In the genomic region with DNA sequence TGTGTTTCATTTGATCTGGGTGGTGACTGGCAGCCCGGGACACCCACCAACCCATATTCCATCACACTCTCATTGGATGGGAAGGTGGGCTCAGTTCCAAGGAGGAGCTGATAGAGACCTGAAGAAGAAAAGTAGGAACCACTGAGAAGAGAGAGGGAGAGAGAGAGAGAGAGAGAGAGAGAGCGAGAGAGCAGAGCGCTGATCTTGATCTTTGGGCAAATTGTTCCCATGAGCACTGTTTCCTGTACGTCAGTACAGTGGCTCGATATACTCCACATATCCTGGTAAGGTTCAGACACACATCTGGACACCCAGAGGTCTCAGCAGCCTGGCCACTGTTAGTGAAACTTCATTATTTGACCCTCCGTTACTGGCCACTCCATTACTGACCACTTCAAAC, we compare ENCODE assay signal across 10 mouse cellular contexts. TPM values are rescaled to one million over a fixed set of nuclear protein-coding genes. Genes with fewer than 3 reads are reported as not detected.
DNase-seq lines count a peak whose midpoint lies in the region; ATAC-seq lines count a peak whose summit lies in the region.
"Had no signal": no experiment of that assay in that cellular context is flagged by ENCODE, and none has a peak within 500 bp of the region (broad histone marks: within the 10 kb centered on the region; RNA-seq: fewer than 3 reads in every experiment).

A gene (plus strand): TSS at position 314 of the 400 bp plus-strand sequence.

- peak within 1 kb of the TSS; percentile 30; the same call in 1 of the 2 replicates for H3K9ac ChIP-seq in forebrain, embryonic 13.5 days
- H3K9ac ChIP-seq in forebrain, embryonic 16.5 days (replicated peaks; ENCODE audit: low read depth, low read length) = no peak within 1 kb of the TSS; the same call in 1 of the 2 replicates
- H3K9ac ChIP-seq in liver, embryonic 11.5 days (ENCODE audit: low read depth, low read length) = 0 out of 2 replicates have a peak within 1 kb of the TSS, but pooled peaks have one; percentile 20
- peak within 1 kb of the TSS; percentile 18; the same call in 1 of the 2 replicates for H3K9ac ChIP-seq in embryonic facial prominence, embryonic 15.5 days

- H3K27ac ChIP-seq in forebrain, embryonic 13.5 days = no peak within 1 kb of the TSS
- H3K27ac ChIP-seq in forebrain, embryonic 16.5 days (ENCODE audit: low read length) = no peak within 1 kb of the TSS
- H3K27ac ChIP-seq in liver, embryonic 11.5 days (ENCODE audit: low read depth, low read length) = no peak within 1 kb of the TSS
- H3K27ac ChIP-seq in embryonic facial prominence, embryonic 15.5 days (replicated peaks) = peak within 1 kb of the TSS; percentile 83

- H3K9me3 ChIP-seq in forebrain, embryonic 13.5 days (replicated peaks) = peaks cover 5% of the 10 kb centered on the region; the same call in 1 of the 2 replicates
- H3K9me3 ChIP-seq in forebrain, embryonic 16.5 days (ENCODE audit: control insufficient read depth, low read length) = peaks cover 3% of the 10 kb centered on the region
- no peaks in the 10 kb centered on the region for H3K9me3 ChIP-seq in liver, embryonic 11.5 days (ENCODE audit: control insufficient read depth, low read length)
- no peaks in the 10 kb centered on the region for H3K9me3 ChIP-seq in embryonic facial prominence, embryonic 15.5 days (replicated peaks)

- intact Hi-C loops in left cerebral cortex, postnatal 4 days (cut with DNase I) = no loop called here

- ATAC-seq in forebrain, embryonic 13.5 days = no peak
- no peak for ATAC-seq in forebrain, embryonic 16.5 days
- ATAC-seq in liver, embryonic 11.5 days (replicated peaks; ENCODE audit: low FRiP score) = no peak
- ATAC-seq in embryonic facial prominence, embryonic 15.5 days (ENCODE audit: insufficient number of reproducible peaks, low FRiP score, low TSS enrichment, low read depth) = no peak

- WGBS in forebrain, embryonic 13.5 days = 83% methylated on average over 6 of the region's 6 CpGs
- WGBS in forebrain, embryonic 16.5 days = 87% methylated on average over 6 of the region's 6 CpGs
- WGBS in liver, embryonic 11.5 days = 74% methylated on average over 6 of the region's 6 CpGs
- 61% methylated on average over 6 of the region's 6 CpGs for WGBS in embryonic facial prominence, embryonic 15.5 days

- no peak for DNase-seq in liver, embryonic 11.5 days (ENCODE audit: low spot score)
- DNase-seq in liver = no peak
- peak; percentile 46 for DNase-seq in naive thymus-derived CD4-positive, alpha-beta T cell, adult 2 months (ENCODE audit: low read depth)
- DNase-seq in ovary, postnatal 14 days (ENCODE audit: low spot score) = no peak
- DNase-seq in left cerebral cortex, postnatal 4 days = no peak
- DNase-seq: cerebellum, postnatal 14 days had no signal

- H3K36me3 ChIP-seq in forebrain, embryonic 13.5 days (ENCODE audit: poor library complexity, severe bottlenecking) = no peaks in the 10 kb centered on the region
- no peaks in the 10 kb centered on the region for H3K36me3 ChIP-seq in forebrain, embryonic 16.5 days (ENCODE audit: control insufficient read depth, insufficient read depth)
- no peaks in the 10 kb centered on the region for H3K36me3 ChIP-seq in liver, embryonic 11.5 days (ENCODE audit: control insufficient read depth, insufficient read depth, low read length)
- no peaks in the 10 kb centered on the region for H3K36me3 ChIP-seq in embryonic facial prominence, embryonic 15.5 days

- peaks cover 17% of the 10 kb centered on the region for H3K4me1 ChIP-seq in forebrain, embryonic 13.5 days
- H3K4me1 ChIP-seq in forebrain, embryonic 16.5 days (replicated peaks; ENCODE audit: control insufficient read depth, insufficient read depth, low read length) = peaks cover 6% of the 10 kb centered on the region; the same call in 1 of the 2 replicates
- peaks cover 15% of the 10 kb centered on the region for H3K4me1 ChIP-seq in liver, embryonic 11.5 days (replicated peaks; ENCODE audit: control insufficient read depth, insufficient read depth, low read length)
- H3K4me1 ChIP-seq in embryonic facial prominence, embryonic 15.5 days = peaks cover 42% of the 10 kb centered on the region

- H3K4me3 ChIP-seq in forebrain, embryonic 13.5 days = no peak within 1 kb of the TSS; the same call in 1 of the 2 replicates
- H3K4me3 ChIP-seq in forebrain, embryonic 16.5 days (replicated peaks; ENCODE audit: low read length) = no peak within 1 kb of the TSS
- H3K4me3 ChIP-seq in liver, embryonic 11.5 days (ENCODE audit: low read depth, low read length) = no peak within 1 kb of the TSS
- H3K4me3 ChIP-seq in embryonic facial prominence, embryonic 15.5 days (replicated peaks) = peak within 1 kb of the TSS; percentile 35

- no peaks in the 10 kb centered on the region for H3K27me3 ChIP-seq in forebrain, embryonic 13.5 days
- H3K27me3 ChIP-seq in forebrain, embryonic 16.5 days (replicated peaks; ENCODE audit: control insufficient read depth, insufficient read depth, low read length) = no peaks in the 10 kb centered on the region
- no peaks in the 10 kb centered on the region for H3K27me3 ChIP-seq in liver, embryonic 11.5 days (replicated peaks; ENCODE audit: control insufficient read depth, insufficient read depth, low read length)
- H3K27me3 ChIP-seq in embryonic facial prominence, embryonic 15.5 days = no peaks in the 10 kb centered on the region

- H3K4me2 ChIP-seq in forebrain, embryonic 13.5 days = peak within 1 kb of the TSS; percentile 33; the same call in 1 of the 2 replicates
- no peak within 1 kb of the TSS for H3K4me2 ChIP-seq in forebrain, embryonic 16.5 days (ENCODE audit: low read length)
- H3K4me2 ChIP-seq in liver, embryonic 11.5 days = no peak within 1 kb of the TSS
- H3K4me2 ChIP-seq in embryonic facial prominence, embryonic 15.5 days (replicated peaks) = peak within 1 kb of the TSS; percentile 51

RNA-seq across cellular contexts. Expression of the gene that starts here (rescaled TPM):
- polyA plus RNA-seq in forebrain, embryonic 13.5 days (2015; fragmentation: Nextera tagmentation; extraction: Ambion mirVana) = 2.0 and 2.4 TPM in 2 replicates
- polyA plus RNA-seq in forebrain, embryonic 16.5 days (2015; fragmentation: Nextera tagmentation; extraction: Ambion mirVana) = 1.7 and 2.9 TPM in 2 replicates
- not detected in 2 replicates for polyA plus RNA-seq in liver, embryonic 11.5 days (2014; fragmentation: Nextera tagmentation; extraction: Ambion mirVana)
- polyA plus RNA-seq in embryonic facial prominence, embryonic 15.5 days (2015; fragmentation: Nextera tagmentation; extraction: Ambion mirVana) = 187 and 265 TPM in 2 replicates
- total RNA-seq in left cerebral cortex, postnatal 4 days (2021) = 1 to 10 TPM; 2.3 to 3.7 TPM
- total RNA-seq: left cerebral cortex, postnatal 36 days had no signal

Comparison
In these comparisons a context has a peak if more than half of its experiments do, and no peak if none do; other contexts are left out.
1. RNA of the gene that starts here (polyA plus RNA-seq): 187 to 265 TPM in embryonic facial prominence, embryonic 15.5 days; 1.7 to 2.9 TPM in forebrain, embryonic 16.5 days, 2.0 to 2.4 TPM in forebrain, embryonic 13.5 days and not detected in liver, embryonic 11.5 days; every median in the first group is over 10 times any median in the second.
2. H3K4me2 ChIP-seq: peak in forebrain, embryonic 13.5 days (single experiment) and embryonic facial prominence, embryonic 15.5 days (single experiment); none in forebrain, embryonic 16.5 days (single experiment) and liver, embryonic 11.5 days (single experiment).